Mouse (Mus musculus) heart, postnatal 25 days (tissue): ENCODE data around the gene Zfp804a. TPM values are rescaled to one million over a fixed set of nuclear protein-coding genes. Genes with fewer than 3 reads are reported as not detected.

Experiments used
- DNase-seq: peaks from one replicate; pipeline ENCODE4 v3.0.0; 2022; ENCODE audit warnings: low spot score
- intact Hi-C: fragments of 180-260 bp; cut with DNase I; formaldehyde crosslinking; loops from one replicate; pipeline ENCODE4 v1.15.1; 2025
- total RNA-seq, 2 experiments: library from RNA; stranded (reverse); gene quantifications; 2 replicates each; pipeline ENCODE4 v1.2.3; 2021

The Zfp804a gene
- total RNA-seq, result not detected

DNA sequence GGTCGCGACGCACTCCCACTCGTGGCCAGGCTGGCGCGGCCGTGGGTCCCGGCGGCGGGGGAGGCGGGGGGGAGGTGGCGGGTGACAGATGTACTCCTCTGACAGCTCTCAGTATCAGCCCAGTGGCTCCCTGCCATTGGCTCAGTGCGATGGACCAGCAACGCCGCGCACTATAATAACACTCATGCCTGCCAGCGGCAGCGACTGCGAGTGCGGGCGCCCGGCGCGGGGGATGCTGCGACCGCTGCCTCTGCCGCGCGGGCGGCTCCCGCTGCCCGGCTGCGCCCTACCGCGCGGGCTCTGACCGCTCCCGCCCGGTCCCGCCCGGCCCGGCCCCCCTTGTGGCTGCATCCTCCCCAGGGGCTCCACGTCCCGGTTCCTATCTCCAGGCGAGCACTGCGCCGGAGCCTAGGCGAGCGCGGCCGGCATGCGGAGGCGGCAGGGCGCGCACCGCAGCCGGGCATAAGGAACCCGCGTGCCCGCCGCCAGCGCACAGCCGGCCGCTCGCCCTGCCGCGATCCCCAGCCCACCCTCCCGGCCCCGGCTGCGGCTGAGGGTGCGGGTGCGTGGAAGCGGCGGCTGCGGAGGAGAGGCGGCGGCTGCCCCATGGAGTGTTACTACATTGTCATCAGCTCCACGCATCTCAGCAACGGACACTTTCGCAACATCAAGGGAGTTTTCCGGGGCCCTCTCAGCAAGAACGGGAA lies at the start of gene Zfp804a:
Zfp804a (plus strand) TSS at position 38 of the 707 bp plus-strand sequence.
- intact Hi-C loops, result no loop called here
- no peak for DNase-seq

- DNase-seq, result no peak
- intact Hi-C loops, result no loop called here
These were observed 1.4 kb upstream of the Zfp804a start for GRCm38 (mm10) chr2:82051635-82052034.

DNA sequence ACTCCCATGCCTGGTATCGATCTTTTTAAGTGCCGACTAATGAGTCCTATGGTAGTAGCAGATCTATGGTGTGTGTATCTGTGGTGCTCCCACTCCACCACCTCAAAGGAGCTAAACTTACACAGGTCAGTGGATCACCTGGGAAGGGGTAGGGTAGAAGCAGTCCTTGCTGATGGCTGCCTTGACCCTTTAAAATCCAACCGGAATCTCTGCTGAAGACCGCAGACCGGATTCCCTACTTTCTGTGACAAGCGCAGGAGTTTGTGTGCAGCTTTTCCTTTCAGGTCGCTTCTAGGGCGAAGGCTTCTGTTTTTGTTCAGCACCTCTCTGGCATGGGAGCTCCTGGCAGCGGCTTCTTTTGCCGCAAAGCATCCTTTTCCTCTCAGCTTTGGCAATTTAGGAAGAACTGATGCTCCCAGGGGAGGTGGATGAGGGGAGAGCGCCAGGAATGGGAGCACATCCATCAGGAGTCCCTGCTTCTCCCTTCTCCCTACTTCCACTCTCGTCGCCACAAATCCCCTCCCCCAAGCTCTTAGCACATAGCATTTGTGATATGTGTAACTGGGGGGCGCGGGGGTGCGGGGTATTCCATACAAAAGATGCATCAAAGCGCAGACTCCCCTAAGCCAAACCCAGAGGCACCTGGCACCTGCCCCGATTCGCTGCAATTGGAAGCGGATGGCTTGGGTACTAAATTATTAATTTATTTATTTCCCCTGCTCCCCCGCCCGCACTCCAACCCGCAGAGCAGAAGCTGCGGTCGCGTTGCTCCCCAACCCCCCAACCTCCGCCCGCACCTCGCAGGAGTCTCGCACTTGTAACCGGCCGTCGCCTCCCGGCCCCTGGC lies 461 bp upstream of the Zfp804a start:
- intact Hi-C loops, result no loop called here
- DNase-seq, result no peak

DNA sequence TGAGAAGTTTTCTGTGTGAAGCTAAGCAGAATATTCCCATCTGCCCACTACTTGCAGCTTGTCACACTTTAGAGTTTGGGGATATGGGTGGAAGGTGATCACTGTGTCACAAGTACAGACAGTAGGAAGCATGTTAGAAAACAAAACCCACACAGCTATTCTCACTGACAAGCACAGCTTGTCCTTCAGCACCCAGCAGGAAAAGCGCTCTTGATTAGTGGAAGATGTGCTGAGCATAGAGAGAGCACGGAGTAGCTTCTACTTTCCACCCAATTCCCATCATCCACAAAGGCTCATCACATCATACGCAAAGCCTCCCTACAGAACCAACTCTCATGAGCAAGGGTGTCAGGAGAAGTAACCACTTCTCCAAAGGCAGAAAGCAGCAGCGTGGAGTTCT lies 1.4 kb downstream of the Zfp804a start:
- intact Hi-C loops, result no loop called here
- DNase-seq, result no peak

- no peak for DNase-seq
- intact Hi-C loops, result loop anchor here (2.0 kb wide), 1 partner anchor 506 kb away; no protein-coding TSS in a partner anchor
These were observed 11.6 kb downstream of the Zfp804a start for GRCm38 (mm10) chr2:82064671-82065070.

GRCm38 (mm10) chr2:82067912-82068311 lies 14.9 kb downstream of the Zfp804a start:
- DNase-seq, result no peak
- intact Hi-C loops, result no loop called here

- no peak for DNase-seq
- intact Hi-C loops, result no loop called here
These were observed 16.1 kb downstream of the Zfp804a start for GRCm38 (mm10) chr2:82069172-82069571.

- intact Hi-C loops, result no loop called here
- no peak for DNase-seq
These were observed 23.9 kb downstream of the Zfp804a start for GRCm38 (mm10) chr2:82076883-82077282.

DNA sequence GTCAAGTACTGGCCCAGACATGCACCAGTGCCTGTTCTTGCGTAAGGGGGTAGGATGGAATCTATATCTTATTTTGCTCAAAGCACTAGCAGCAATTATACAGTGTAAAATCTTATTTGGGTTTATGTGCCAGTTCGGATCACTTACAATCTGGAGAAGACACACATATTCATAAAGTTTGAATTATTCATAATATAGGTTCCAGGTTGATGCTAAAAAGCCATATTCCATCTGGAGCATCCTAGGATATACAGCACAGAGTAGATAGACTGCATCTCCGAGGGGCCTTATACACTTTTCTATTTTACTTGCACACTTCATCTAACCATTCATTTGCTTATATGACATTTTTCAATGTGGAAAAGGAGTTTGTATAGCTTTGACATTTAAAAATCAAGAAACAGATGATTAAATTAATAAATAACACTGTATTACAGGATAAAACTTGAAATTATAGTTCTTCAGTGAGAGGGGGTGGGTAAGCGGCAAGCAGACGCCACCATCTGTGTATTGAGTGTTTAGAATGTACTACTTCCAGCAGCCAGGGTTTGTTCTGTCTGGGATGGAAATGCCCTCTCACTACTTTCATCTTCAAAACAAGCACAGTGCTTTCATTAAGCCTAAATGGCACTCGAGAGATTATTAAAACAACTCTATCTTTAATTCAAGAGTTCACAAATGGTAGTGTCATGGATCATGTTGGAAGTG lies 25.4 kb downstream of the Zfp804a start:
- intact Hi-C loops, result no loop called here
- DNase-seq, result no peak

DNA sequence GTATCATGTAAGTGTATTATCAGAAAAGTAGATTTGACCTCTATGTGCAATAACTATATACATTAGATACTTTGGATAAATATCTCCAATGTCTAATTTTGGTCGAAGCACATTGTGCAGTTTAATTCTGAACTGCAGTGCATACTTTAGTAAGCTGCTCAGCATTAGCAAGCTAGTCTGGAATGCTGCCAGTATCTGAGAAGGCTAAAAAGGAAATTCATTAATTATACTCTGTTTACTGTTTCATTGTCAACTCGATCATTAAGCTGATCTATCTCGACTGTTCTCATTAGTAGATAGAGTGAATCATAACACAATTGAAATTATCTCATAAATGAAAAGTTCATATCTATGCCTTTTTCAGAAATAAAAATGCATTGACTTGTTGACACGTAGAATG lies 27.7 kb downstream of the Zfp804a start:
- DNase-seq, result no peak
- intact Hi-C loops, result no loop called here

- no peak for DNase-seq
- intact Hi-C loops, result no loop called here
These were observed 60.1 kb downstream of the Zfp804a start for GRCm38 (mm10) chr2:82113148-82113547.

DNA sequence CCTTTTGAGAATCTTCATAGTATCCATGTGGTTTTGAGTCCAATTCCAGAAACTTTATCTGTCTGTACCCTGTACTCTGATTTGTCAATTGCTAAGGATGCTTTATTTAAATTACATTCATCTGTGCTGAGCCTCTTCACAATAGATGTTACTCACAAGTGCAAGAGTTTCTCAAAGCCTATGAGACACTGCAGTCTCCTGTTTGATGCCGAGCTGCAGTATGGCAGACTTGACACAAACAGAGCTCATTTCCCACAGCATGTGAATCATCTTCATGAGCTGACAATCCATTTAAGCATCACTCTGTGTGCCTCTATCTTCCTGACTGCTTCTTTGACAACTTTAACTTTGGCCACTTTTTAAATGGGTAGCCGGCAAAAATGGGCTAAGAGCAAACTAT lies 60.6 kb downstream of the Zfp804a start:
- DNase-seq, result no peak
- intact Hi-C loops, result no loop called here

DNA sequence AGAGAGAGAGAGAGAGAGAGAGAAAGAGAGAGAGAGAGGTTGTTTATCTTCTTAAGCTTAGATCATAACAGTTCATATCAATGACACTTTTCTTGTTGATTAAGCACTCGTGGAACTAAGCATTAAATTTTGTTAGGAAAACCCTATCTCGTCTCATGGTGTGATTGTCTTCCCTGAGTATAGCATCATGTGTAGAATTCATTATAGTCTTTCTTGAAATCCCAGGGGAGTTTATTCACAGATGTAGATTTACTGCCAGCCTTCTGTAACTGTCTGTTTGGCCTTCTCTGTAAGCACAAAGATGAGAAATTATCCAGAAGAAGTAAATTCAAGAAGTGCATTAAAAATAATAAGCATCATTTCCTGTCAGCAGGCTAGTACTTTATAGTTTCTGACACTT lies 66.6 kb downstream of the Zfp804a start:
- intact Hi-C loops, result no loop called here
- no peak for DNase-seq

DNA sequence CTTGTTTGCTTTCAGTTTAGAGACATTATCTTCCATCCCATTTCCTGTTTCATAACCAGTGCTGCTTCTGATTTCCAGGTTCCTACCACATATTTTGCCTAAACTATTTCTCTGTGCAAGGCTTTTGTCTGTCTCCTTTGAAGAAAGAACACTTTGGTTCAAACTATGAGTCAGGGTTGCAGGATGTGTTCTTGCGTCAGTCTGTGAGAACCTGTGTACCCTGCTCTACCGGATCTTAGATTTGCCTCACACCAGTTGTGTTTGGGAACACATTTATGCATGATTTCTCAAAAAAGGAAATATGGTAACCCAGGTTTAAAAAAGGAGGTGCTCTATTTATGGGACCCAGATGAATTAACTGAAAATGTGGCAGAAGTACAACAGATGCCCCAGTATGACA lies 125.7 kb downstream of the Zfp804a start:
- DNase-seq, result no peak
- intact Hi-C loops, result no loop called here

- DNase-seq, result no peak
- intact Hi-C loops, result no loop called here
These were observed 128.0 kb downstream of the Zfp804a start for GRCm38 (mm10) chr2:82181010-82181409.

DNA sequence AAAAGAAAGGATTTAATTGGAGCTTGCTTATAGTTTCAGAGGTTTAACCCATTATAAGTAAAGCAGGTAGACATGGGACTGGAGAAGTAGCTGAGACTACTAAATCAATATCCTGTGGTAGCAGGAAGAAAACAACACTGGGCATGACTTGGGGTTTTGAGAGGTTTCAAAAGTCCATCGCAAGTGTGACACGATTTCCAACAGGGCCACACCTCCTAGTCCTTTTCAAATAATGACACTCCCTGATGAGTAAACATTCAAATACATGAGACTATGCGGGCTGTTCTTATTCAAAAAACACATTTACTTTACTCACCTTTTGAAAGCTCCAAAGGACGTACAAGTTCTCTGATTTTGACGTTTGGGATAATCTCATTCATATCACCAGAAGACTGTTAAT lies 146.9 kb downstream of the Zfp804a start:
- DNase-seq, result no peak
- intact Hi-C loops, result no loop called here

- intact Hi-C loops, result no loop called here
These were observed 147.6 kb downstream of the Zfp804a start for GRCm38 (mm10) chr2:82200616-82201015.

GRCm38 (mm10) chr2:82210605-82211004 lies 157.6 kb downstream of the Zfp804a start:
- DNase-seq, result no peak
- intact Hi-C loops, result no loop called here

More at GRCm38 (mm10) chr2:82200616-82201015, 147.6 kb downstream of the Zfp804a start:
- DNase-seq, result no peak

DNA sequence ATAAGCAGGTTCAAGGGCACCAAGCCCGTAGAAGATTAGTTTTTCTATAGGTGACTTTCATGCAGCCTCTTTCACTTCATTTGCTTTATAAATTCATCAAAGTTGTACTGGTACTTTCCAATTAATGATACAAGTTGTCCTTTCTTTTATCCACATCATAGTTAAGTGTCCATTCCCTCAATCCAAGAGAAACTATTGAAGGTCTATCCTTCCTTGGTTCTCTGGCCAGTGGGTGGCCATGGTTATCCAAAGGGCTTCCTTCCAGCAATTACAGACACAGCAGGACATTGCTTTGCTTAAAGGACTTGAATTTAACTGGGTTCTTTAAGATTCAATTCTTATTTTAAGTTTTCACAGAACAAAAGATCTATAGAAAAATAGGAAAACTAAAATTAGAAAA lies 158.9 kb downstream of the Zfp804a start:
- DNase-seq, result no peak
- intact Hi-C loops, result no loop called here

DNA sequence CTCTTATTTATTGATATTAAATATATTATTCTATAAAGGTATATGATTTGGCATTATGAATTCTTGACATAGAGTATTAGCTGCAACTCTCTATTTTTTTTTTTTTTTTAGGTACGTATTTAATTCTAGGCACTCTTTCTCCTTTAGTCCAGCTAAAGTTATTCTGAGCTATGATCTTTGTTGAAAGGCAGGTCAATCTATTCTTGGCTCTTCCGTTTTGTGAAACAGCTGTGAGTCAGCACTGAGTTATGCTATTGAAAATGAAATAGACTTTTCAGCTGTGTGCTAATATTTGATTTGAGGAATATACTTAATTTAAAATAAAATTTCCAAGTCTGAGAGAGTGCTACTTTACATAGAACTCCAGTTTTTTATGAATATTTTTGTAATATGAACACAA lies 164.9 kb downstream of the Zfp804a start:
- DNase-seq, result no peak
- intact Hi-C loops, result no loop called here

- DNase-seq, result no peak
- intact Hi-C loops, result no loop called here
These were observed 193.0 kb downstream of the Zfp804a start for GRCm38 (mm10) chr2:82246020-82246419.
